Mouse (Mus musculus) layer of hippocampus, adult 9-11 months (tissue): ENCODE measurements around the gene Ppie.
"Not testable (repeated sequence)": the region's sequence is repeated elsewhere in the genome, so short reads cannot be mapped to it uniquely, and the experiment has no call there.

Source experiments
- DNase-seq: peaks from one replicate; pipeline ENCODE4 v3.0.0; 2022

Ppie gene

DNA sequence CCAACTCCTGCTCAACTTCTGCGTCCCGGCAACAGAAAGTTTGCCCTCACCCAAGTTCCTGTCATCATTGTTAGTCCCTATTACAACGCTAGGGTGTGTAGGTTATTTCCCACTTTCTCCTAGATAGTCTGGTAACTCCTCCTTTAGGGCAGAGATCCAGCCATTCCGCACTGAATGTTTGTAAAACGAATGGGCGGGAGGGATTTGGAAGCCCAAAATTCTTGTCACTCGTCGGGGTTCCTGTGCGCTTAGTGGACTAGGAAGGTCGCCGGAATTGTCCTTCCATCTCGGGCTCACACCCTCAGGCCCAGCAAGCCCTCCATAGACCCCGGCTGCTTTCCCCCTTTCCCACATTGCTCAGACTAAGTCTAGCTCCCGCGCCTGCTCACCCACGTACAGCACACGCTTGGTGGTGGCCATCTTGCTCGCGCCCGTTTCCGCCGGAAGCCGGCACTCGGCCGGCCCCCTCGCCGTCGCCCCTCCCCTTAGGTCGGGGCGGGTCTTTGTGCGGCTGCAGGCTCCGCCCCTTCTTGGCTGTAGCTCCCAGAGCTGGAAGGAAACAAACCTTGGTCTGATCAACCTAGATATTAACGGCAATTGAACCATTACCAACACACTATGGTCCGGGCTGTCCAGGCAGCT lies at the start of gene Ppie:
Gene Ppie, minus strand, starts transcription at position 439 of the 642 bp plus-strand sequence.
- peak; percentile 59 for DNase-seq

DNA sequence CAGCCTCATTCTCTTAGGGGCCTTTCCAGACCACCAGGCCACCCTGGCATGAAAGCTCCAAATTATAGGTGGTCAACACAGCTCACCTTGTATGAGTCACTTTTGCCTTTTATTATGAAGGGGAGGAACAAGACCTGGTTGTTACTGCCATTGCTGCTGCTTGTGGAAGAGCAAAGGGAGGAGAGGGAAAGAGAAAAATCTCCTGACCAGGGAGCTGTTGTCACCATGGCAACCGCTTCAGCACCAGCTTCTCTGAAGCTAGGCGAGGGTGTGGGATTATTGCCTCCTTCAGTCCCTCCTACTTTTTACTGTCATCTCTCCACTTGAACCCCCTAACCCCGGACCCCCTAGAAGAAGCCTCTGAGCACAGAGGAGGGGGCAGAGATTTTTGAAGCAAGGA lies 45.1 kb upstream of the Ppie start:
- peak; percentile 62 for DNase-seq

DNA sequence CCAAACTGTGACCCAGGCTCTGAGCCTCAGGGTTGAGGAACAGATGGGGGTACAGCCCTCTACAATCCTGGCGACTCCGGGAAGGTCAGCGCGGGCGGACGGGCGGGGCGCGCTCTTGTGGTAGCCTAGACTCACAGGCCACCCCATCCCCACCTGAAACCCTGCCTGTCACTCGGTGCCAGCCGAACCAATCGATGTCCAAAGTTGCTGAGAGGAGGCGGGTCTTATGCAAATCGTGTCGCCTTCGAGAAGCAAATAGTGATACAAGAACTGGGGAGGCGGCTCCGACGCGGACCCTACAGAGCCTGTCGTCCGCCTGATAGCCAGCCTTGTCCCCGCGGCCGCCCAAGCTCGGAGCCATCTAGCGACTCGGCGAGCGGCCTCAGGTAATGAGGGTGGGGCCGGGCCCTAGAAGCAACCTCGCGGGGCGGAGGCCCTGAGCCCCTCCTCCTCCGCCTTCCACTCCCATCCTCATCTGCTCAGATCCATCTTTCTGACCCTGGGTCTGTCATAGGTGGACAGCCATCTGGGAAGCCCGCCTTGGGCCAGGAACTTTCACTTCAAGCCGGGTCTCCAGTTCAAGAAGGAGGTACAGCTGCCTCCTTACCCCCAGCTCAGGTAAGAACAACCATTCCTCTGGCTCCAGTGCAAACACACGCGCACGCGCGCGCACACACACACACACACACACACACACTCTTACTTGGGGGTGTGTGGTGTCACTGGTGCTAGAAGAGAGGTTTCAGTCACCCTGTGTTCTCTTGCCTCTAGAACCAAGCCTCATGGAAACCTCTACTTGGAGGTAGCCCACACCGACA lies 43.7 kb upstream of the Ppie start:
- peak; percentile 92 for DNase-seq

DNA sequence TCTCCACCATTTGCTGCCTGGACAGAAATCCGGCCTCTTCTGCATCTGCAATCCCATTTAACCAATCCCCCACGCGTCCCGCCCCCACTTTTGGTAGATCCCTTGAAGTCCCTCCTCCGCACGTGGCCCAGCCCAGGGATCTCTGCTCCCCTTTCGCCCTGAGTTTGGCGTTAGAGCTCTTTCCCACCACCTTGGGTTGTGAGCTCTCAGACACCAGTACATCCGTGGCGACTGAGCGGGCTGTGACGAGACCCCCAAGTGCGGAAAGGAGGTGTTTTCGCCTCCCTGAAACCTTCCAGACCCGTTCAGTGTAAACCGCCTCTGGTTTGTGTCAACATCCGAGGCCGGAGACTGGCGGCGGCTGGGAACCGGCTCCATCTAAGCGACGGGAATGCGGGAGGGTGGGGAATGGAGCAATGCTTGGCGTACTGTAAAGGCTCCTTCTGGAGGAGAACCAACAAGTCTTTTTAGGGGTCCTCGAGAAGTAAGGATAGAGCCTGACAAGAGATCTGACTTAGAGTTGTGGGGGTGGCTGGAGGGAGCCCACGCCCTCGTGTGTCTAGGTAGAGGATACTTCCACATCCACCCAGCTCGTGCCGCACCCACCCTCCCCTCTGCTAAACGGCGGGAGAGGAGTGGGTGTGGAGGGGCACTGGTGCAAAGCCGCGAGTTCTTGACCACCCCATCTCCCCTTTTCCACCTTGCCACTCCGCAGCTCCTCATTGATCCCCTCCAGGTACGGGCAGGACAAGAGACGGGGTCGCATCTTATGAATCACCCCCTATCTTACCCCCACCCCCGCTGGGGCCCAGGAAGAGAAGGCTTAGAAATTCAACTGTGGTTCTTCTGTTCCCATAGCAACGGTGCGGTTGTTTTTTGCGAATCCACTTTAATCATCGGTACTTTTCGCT lies 42.8 kb upstream of the Ppie start, which contains the start of gene Hpcal4:
Gene Hpcal4, plus strand, starts transcription at position 900 of the 911 bp plus-strand sequence.
- peak; percentile 56 for DNase-seq

DNA sequence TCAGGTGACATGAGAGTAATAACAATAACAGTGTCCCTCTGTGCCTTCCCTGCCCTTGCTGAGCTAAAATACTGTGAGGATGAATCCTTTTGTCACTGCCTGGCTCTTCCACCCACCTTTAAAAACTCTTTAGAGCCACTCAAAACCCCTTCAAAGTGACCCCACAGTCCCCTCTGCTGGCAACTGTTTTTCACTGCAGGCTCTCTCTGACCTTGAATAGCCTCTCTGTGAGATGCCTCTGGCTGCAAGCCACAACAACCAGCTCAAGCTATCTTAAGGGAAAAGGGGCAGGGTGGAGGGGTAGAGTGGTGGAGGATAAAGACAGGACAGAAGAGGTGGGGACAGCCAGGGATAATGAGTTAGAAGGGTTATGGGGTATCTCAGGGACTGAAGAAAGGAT lies 32.1 kb upstream of the Ppie start:
- DNase-seq, result no peak

DNA sequence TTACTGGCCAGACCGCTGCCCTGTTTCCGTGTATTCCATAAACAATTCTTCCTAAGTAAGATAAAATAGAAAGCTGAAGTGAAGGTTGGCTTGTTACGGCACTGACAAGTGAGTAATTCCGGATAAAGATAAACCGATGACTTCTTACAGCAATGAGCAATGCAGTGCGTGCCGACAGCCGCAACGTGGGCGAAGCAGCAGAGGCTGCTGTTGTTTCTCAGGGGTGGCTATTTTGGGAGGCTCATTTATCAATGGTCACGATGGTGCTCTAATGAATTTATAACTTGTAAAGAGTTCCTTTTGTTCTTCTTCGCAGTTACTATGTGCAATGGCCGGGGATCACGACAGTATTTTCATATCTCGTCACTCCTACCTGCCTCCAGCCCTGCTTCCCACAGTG lies 24.4 kb upstream of the Ppie start:
- DNase-seq, result peak; percentile 77

DNA sequence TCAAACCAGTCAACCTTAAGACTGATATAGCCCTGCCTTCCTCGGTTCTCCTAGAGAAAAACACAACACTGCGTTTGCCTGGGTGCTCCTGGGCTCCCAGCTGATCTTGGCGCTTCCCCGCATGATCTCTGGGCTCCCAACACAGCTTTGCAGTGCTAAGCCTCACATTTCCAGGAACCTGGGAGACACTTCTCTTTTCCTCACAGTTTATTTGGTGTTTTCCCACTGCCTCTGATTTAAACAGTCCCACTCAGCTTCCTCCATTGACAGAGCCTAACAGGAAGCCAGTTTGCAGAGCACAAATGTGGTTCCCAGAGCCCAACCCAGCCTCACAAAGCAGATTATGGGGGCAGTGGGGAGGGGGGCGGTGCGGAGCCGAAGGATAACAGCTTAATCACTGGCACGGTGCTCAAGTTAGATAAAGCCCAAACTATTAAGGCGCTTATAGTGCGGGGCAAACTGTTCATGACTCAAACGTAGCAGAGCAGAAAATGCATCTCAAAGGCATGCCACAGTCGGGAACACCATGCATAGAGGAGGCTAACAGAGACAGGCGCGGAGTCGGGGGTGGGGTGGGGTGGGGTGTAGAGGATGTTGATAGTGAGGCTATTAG lies 22.7 kb upstream of the Ppie start:
- DNase-seq, result no peak

DNA sequence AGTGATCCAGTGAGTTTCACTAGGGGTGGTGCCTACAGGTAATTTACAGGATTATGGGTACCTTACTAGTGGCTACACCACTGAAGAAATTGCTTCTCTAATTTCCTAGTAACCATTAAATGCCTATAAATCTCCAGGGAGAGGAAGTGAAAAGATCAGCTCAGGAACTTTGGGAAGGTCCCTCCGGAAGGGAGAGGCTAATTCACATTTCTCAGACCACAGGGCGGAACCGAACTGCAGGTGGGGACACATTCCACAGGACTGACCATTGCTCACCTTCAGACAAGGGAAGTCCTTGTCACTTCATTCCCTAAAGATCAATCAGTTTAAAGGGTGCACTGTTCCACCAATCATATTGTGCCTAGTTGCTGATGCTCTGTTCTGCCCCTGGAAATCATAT lies 21.5 kb upstream of the Ppie start:
- not testable (repeated sequence) for DNase-seq

DNA sequence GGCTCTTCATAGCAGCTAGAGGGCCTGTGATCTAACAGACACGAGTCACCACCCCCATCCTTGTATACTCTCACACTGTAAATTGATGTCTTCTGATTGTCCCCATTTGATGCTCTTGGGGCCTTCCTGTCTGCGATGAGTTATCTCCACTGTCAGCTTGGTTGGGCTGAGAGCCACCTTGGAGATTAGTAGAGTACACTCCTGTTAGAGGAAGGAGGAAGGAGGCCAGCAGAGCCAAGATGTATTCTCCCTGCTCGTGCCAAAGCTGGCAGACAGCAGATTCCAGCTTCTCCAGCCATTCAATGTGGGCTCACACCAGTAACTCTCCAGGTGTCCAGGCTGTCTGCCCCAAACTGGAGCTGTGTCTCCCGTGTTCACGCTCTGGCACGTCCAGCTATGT lies 20.8 kb upstream of the Ppie start:
- no peak for DNase-seq

DNA sequence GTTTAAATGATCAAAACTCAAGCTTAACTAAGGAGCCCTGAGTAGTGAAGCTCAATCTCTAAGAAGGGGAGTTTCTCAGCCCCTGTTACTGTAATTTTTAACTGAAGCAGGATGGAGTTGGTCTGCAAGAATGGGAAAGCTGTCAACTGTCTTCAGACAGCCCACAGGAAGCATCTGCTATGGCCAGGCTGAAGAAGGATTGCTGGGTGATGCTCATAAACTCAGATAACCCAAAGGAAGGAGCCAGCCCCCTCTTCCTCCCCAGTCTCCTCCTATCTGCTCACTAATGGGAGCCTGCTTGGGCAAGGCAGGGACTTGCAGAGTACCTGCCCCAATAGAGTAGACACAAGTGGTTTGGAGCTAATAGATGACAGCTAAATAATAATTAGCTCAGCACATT lies 16.1 kb upstream of the Ppie start:
- no peak for DNase-seq

DNA sequence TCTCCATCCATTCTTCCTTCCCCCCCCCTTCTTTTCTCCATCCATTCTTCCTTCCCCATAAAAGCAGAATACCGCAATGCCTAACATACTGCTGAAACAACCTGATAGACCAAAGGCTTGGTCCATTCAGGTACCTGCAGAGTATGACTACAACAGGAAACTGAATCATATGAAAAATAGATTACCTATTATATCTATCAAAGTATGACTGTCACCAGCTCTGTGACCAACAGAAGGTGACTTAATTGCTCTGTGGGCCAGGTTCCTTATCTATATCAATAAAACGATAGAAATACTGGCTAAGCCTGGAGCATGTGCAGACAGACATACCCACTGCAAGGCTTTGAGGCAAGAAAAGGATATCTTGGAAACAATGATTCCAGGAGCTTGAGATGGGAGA lies 15.7 kb upstream of the Ppie start:
- no peak for DNase-seq

DNA sequence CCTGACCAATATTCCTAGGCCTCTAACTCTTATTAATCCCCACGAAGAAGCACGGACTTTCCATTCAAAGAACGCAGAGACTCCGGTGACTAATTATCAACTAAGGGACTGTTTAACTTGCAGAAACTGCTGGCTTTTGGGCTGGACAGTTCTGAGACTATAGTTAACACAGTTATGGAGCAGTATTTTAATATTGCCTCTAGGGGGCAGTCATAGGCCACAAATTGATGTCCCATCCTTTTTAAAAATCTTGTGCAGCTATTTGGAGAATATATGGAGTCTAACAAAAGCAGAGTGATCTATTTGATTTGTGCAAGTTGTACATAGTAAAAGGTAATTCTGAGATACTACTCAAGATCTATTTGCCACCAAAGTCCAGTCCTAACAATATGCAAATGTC lies 15.3 kb upstream of the Ppie start:
- no peak for DNase-seq

DNA sequence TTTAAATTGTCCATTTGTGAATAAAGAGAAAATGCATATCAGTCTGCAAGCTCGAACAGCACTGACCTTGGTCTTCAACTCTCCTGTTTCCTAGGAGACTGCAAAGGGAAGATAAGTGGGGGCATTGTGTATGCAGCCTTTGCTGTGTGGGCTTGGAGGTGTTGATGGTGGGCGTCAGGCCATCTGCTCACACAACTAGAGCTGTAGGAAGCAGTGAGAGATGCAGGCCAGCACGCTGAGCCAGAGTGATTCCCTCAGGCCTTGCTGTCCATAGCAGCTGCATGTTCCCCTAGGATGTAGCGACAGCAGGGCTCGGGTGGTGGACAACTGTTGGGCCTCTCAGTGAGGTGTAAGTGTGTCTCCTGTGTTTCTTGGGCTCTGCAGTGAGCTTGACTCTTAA lies 13.2 kb upstream of the Ppie start:
- DNase-seq, result peak; percentile 86

DNA sequence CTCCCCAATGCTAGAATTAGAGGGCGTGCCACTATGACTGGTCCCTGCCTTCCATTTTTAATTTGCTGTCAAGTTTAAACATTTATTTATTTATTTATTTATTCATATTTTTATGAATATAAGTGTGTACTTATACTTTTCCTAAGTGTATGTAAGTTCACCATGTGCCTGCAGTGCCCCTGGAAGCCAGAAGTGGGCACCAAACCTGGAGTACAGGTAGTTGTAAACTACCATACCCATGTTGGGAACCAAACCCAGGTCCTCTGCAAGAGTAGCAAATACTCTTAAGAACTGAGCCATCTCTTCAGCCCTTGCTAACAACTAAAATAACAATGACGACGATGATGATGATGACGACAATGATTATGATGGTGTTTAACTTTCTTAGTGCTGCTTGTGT lies 12.3 kb upstream of the Ppie start:
- no peak for DNase-seq

DNA sequence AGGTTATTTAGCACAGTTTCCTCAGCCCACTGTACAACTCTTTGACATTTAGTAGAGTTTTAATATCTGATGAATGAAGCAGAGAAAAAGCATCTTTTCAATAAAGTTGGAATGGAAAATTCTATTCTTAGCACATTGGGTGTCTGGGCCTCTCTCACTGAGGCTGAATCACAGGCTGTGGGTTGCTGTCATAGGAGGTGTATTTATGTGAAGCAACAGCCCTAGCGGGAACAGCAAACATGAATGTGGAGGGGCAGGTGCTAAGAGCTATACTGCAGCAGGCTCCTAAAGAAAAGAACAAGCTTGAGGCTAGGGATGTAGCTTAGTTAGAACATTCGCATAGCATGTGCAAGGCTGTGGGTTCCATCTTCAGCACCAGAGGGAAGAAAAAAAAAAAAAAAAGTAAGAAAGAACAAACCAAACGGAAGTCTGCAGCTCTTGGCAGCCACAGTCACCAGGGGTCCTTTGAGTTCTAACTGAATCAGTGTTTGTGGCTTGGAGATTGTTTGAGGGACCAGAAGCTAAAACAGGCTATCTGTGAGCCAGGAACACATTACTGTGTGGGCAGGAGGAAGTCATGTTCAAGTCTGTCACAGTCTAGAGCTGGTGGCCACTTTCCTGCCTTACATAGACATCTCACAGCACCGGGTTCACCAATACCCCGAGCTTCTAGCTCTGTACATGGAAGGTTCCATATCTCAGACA lies 7.8 kb upstream of the Ppie start:
- DNase-seq, result peak; percentile 55

DNA sequence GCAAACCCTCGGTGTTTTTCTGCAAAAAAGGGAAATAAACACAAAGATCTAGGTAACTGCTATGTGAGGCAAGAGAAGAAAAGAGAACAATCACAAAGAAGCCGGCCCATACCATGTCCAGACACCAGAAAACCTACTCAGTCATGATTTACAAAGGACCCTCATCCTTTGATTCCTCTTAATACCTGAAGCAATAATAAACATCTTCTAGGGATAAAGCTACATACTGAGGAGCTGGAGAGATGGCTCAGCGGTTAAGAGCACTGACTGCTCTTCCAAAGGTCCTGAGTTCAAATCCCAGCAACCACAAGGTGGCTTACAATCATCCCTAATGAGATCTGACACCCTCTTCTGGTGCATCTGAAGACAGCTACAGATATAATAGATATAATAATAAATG lies 2.2 kb downstream of the Ppie start:
- no peak for DNase-seq

DNA sequence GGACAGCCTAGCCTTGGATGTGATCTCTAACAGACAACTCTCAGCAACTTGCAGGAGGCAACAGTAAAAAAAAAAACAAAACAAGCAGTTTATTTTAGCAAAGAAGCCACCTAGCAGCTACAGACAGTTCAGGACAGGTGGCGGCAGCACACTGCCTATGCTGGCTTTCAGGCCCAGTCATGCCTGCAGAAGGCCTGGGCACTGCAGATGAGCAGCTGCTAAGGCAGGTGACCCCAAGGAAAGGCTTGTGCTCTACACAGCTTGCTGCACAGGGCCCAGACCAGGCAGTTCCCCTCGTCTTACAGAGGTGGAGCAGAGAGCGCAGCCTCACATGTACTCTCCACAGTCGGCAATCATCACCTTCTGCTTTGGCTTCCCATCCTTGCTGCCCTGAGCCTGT lies 12.7 kb downstream of the Ppie start:
- no peak for DNase-seq

DNA sequence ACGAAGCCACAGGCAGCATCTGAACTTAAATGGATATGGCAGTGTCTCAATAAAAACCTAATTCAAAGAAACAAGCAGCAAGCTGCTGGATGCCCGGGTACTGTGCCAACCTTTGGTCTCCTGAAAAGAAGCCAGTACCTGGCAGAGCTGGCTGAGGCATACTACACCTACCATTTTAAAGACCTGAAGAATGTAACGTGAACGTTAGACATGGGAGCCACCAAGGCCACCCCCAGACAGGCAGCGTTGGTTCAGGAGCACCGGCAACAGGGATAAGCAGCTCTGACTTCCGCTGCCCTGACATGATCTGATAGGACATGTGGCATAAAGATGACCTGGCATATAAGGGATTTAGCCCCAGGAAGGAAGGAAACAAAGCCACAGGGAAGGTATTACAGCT lies 13.1 kb downstream of the Ppie start:
- no peak for DNase-seq

DNA sequence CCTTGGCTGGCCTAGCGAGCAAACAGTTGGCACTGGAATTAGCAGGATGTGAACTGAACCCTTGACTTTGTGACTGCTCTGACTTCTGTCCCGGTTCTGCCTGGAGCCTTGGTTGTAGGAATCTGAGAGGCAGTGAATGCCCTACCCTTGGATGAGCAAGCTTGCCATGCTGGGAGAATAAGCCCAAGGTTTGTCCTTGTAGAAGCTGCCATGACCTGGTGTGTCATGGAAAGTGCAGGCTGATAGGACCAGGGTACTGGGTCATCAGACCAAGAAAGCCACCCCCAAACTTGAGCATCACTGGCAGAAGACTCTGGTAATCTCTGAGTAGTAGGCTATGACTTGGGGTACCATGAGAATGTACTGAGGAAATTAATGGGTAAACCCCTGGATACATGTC lies 18.5 kb downstream of the Ppie start:
- DNase-seq, result no peak

DNA sequence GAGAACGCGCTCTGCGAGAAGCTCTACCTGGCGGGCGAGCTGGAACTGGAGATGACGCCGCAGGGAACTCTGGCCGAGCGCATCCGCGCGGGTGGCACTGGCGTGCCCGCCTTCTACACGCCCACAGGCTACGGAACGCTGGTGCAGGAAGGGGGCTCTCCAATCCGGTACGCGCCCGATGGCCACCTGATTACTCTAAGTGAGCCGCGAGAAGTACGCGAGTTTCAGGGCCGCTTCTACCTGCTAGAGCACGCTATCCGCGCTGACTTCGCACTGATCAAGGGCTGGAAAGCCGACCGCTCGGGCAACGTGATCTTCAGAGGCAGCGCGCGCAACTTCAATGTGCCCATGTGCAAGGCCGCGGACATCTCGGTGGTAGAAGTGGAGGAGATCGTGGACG lies 23.1 kb downstream of the Ppie start:
- peak; percentile 15 for DNase-seq

DNA sequence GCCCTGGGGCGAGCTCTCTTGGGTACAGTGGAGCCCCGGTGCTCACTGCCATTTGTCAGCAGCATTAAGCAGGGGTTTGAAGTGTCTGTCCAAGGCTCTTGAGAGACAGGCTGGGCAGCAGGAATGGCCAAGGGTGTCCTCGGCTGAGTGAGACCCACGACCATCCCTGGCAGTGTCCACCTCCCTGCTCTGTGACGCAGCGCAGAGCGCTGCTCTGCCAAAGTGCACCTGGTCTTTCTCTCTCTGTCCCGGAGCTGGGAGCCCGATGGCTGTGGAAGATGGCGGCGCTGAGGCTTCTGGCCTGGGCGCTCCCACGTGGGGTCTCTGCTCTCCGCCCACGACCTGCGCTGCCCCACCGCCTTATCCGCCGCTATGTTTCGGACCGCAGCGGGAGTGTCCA lies 23.7 kb downstream of the Ppie start, which contains the start of gene Oxct2b:
Gene Oxct2b, plus strand, starts transcription at position 256 of the 400 bp plus-strand sequence.
- no peak for DNase-seq

DNA sequence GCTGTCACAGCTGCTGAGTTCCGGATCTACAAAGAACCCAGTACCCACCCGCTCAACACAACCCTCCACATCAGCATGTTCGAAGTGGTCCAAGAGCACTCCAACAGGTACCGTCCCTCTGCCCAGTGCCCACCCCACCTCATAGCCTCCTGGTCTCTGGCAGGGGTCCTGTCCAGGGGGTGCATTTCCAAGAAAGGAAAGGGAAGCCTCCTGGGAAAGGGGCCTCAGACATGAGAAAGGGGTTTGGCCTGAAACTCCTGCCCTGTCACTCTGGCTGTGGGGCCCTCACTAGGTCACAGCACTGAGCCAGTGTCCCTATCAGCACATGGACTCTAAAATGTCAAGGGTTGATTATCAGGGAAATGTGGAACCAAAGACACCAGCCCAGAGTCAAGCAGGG lies 25.1 kb downstream of the Ppie start:
- not testable (repeated sequence) for DNase-seq
